ENCODE assay signal across 10 mouse cellular contexts in the genomic region with DNA sequence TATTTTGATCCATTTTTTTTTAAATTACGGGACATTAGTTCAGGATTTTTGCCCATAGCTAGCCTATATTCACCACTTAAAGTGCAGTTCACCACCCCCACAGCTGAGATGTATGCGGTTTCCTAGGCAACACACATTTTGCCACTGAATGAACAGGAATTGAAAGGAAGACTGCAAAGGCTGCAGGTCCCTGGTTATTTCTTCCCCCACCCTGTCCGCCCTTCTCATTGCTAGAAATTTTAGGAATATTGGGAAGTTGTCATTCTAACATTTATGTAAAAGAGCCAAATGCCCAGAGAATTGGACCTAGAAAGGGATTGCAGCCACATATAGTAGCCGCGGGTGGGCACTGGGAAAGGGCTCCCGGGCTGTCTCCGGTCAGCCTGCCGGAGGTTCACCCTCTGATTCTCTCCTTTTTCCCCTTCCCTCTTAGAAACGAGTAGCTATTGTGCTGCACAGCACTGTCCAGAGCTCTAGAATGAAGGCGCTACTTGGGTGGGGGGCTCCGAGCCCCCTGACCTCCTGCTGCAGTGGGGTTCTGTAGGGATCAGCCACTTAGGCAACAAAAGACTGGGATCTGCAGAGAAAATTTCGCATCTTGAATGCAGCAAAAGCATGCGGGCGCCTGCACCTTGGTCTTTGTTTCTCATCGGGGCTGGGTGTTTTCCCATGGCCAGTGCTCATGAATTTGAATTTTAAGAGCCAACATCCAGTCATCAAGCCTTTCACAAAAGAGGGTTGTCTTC. TPM values are rescaled to one million over a fixed set of nuclear protein-coding genes. Genes with fewer than 3 reads are reported as not detected.
DNase-seq lines count a peak whose midpoint lies in the region; ATAC-seq and TF ChIP-seq lines count a peak whose summit lies in the region.
"Had no signal": no experiment of that assay in that cellular context is flagged by ENCODE, and none has a peak within 500 bp of the region (broad histone marks: within the 10 kb centered on the region; RNA-seq: fewer than 3 reads in every experiment).

No protein-coding gene starts in this region.

- H3K4me2 ChIP-seq in intestine, embryonic 14.5 days (ENCODE audit: low read length): peak overlapping the region; percentile 39
- no peak overlapping the region for H3K4me2 ChIP-seq in intestine, postnatal 0 days (replicated peaks; ENCODE audit: low read depth)
- peak overlapping the region; percentile 85 for H3K4me2 ChIP-seq in forebrain, embryonic 12.5 days

- H3K27ac ChIP-seq in intestine, embryonic 14.5 days (ENCODE audit: low read depth): no peak overlapping the region
- no peak overlapping the region for H3K27ac ChIP-seq in intestine, postnatal 0 days (ENCODE audit: low read depth, low read length)
- peak overlapping the region; percentile 100 for H3K27ac ChIP-seq in forebrain, embryonic 12.5 days
- peak overlapping the region; percentile 99 for H3K27ac ChIP-seq in midbrain, embryonic 10.5 days (replicated peaks)

- 22% methylated on average over 15 of the region's 15 CpGs for WGBS in intestine, embryonic 14.5 days
- WGBS in intestine, postnatal 0 days: 48% methylated on average over 15 of the region's 15 CpGs
- 1% methylated on average over 15 of the region's 15 CpGs for WGBS in forebrain, embryonic 12.5 days
- WGBS in midbrain, embryonic 10.5 days: 2% methylated on average over 15 of the region's 15 CpGs

- ATAC-seq in intestine, embryonic 14.5 days (replicated peaks; ENCODE audit: low FRiP score, low TSS enrichment, low read depth): no peak
- no peak for ATAC-seq in intestine, postnatal 0 days
- ATAC-seq in forebrain, embryonic 12.5 days (ENCODE audit: low FRiP score): peak; percentile 31
- no peak for ATAC-seq in erythroid progenitor cell, adult 5-6 weeks (replicated peaks; ENCODE audit: low FRiP score, poor library complexity, severe bottlenecking)

- H3K36me3 ChIP-seq in intestine, embryonic 14.5 days (ENCODE audit: control insufficient read depth, insufficient read depth, low read length): no peaks in the 10 kb centered on the region
- H3K36me3 ChIP-seq in intestine, postnatal 0 days (ENCODE audit: control insufficient read depth, insufficient read depth): no peaks in the 10 kb centered on the region
- H3K36me3 ChIP-seq in forebrain, embryonic 12.5 days (replicated peaks): 0 out of 2 replicates have a peak, but pooled peaks cover 4% of the 10 kb centered on the region
- H3K36me3 ChIP-seq in midbrain, embryonic 10.5 days: peaks cover 9% of the 10 kb centered on the region

- H3K9me3 ChIP-seq in intestine, embryonic 14.5 days (ENCODE audit: control insufficient read depth, low read length): no peaks in the 10 kb centered on the region
- no peaks in the 10 kb centered on the region for H3K9me3 ChIP-seq in intestine, postnatal 0 days (ENCODE audit: control insufficient read depth)
- no peaks in the 10 kb centered on the region for H3K9me3 ChIP-seq in forebrain, embryonic 12.5 days
- H3K9me3 ChIP-seq in midbrain, embryonic 10.5 days (replicated peaks): no peaks in the 10 kb centered on the region

- H3K4me1 ChIP-seq in intestine, embryonic 14.5 days (replicated peaks; ENCODE audit: control insufficient read depth, insufficient read depth, low read length): peaks cover 34% of the 10 kb centered on the region
- H3K4me1 ChIP-seq in intestine, postnatal 0 days (replicated peaks; ENCODE audit: control insufficient read depth, insufficient read depth, low read length): no peaks in the 10 kb centered on the region
- peaks cover 53% of the 10 kb centered on the region for H3K4me1 ChIP-seq in forebrain, embryonic 12.5 days
- peaks cover 71% of the 10 kb centered on the region for H3K4me1 ChIP-seq in midbrain, embryonic 10.5 days

- H3K4me3 ChIP-seq in intestine, embryonic 14.5 days (ENCODE audit: low read depth, low read length): no peak overlapping the region
- no peak overlapping the region for H3K4me3 ChIP-seq in intestine, postnatal 0 days (ENCODE audit: low read depth, low read length)
- H3K4me3 ChIP-seq in forebrain, embryonic 12.5 days (replicated peaks): peak overlapping the region; percentile 88
- H3K4me3 ChIP-seq in midbrain, embryonic 10.5 days: peak overlapping the region; percentile 79

- H3K27me3 ChIP-seq in intestine, embryonic 14.5 days (replicated peaks; ENCODE audit: control insufficient read depth, insufficient read depth, low read length): peaks cover 13% of the 10 kb centered on the region; the same call in 1 of the 2 replicates
- H3K27me3 ChIP-seq in intestine, postnatal 0 days (replicated peaks; ENCODE audit: control insufficient read depth, insufficient read depth, low read length): peaks cover 21% of the 10 kb centered on the region
- H3K27me3 ChIP-seq in forebrain, embryonic 12.5 days: no peaks in the 10 kb centered on the region
- no peaks in the 10 kb centered on the region for H3K27me3 ChIP-seq in midbrain, embryonic 10.5 days (ENCODE audit: low read depth, poor library complexity, severe bottlenecking)

- TF ChIP-seq CTCF in intestine, postnatal 0 days (IDR thresholded peaks at IDR 0.05; ENCODE audit: low read depth): no peak

- 0 out of 2 replicates have a peak overlapping the region, but pooled peaks have one; percentile 22 for H3K9ac ChIP-seq in intestine, embryonic 14.5 days (ENCODE audit: low read length)
- no peak overlapping the region for H3K9ac ChIP-seq in intestine, postnatal 0 days (ENCODE audit: low read depth, low read length)
- peak overlapping the region; percentile 97 for H3K9ac ChIP-seq in forebrain, embryonic 12.5 days

- DNase-seq in intestine, embryonic 14.5 days (ENCODE audit: low spot score): peak; percentile 68
- peak; percentile 78 for DNase-seq in brain, adult 2 months (ENCODE audit: low read depth, low spot score)
- DNase-seq in midbrain, embryonic 10.5 days (ENCODE audit: low spot score): peak; percentile 86
- no peak for DNase-seq in c-Kit-positive CD71-positive TER-119-positive erythroid progenitor cells, embryonic 14.5 days (ENCODE audit: low spot score)
- no peak for DNase-seq in left cerebral cortex, adult 18-20 months (ENCODE audit: low spot score in 2 of 2)
- DNase-seq: kidney, postnatal 36 days had no signal

RNA-seq across cellular contexts. Expression of a gene that starts 3.2 kb away (rescaled TPM):
- polyA plus RNA-seq in intestine, embryonic 14.5 days (2014; fragmentation: Nextera tagmentation; extraction: Ambion mirVana): 35.5 and 41.5 TPM in 2 replicates
- polyA plus RNA-seq in intestine, postnatal 0 days (2015; fragmentation: Nextera tagmentation; extraction: Ambion mirVana): 14.1 and 15.4 TPM in 2 replicates
- 311 and 346 TPM in 2 replicates for polyA plus RNA-seq in forebrain, embryonic 12.5 days (2016; fragmentation: Nextera tagmentation; extraction: Ambion mirVana)
- polyA plus RNA-seq in midbrain, embryonic 10.5 days (2016; fragmentation: Nextera tagmentation; extraction: Ambion mirVana): 202 and 279 TPM in 2 replicates
- total RNA-seq in erythroid progenitor cell, adult 5-6 weeks (2015; ENCODE audit: low replicate concordance): not detected in 2 replicates
- total RNA-seq in erythroid progenitor cell, adult 5-6 weeks (2017; ENCODE audit: low replicate concordance): 1.4 TPM in 1 of 2 replicates, not detected in the other
- 100 to 1,000 TPM; 169 to 171 TPM for total RNA-seq in left cerebral cortex, adult 18-20 months (2021)
- total RNA-seq: common myeloid progenitor, adult 5-6 weeks had no signal

RNA-seq across cellular contexts. Expression of a gene that starts 29.3 kb away (rescaled TPM):
- 86.8 and 90.8 TPM in 2 replicates for polyA plus RNA-seq in intestine, embryonic 14.5 days (2014; fragmentation: Nextera tagmentation; extraction: Ambion mirVana)
- 62.8 and 69.8 TPM in 2 replicates for polyA plus RNA-seq in intestine, postnatal 0 days (2015; fragmentation: Nextera tagmentation; extraction: Ambion mirVana)
- polyA plus RNA-seq in forebrain, embryonic 12.5 days (2016; fragmentation: Nextera tagmentation; extraction: Ambion mirVana): 134 and 141 TPM in 2 replicates
- 122 and 124 TPM in 2 replicates for polyA plus RNA-seq in midbrain, embryonic 10.5 days (2016; fragmentation: Nextera tagmentation; extraction: Ambion mirVana)
- total RNA-seq in erythroid progenitor cell, adult 5-6 weeks (2015; ENCODE audit: low replicate concordance): 3.8 and 10.5 TPM in 2 replicates
- 4.4 and 36.2 TPM in 2 replicates for total RNA-seq in erythroid progenitor cell, adult 5-6 weeks (2017; ENCODE audit: low replicate concordance)
- total RNA-seq in left cerebral cortex, adult 18-20 months (2021): 10 to 100 TPM; 17.0 to 20.6 TPM

RNA-seq across cellular contexts. Expression of a gene that starts 55.7 kb away (rescaled TPM):
- 200 and 219 TPM in 2 replicates for polyA plus RNA-seq in intestine, embryonic 14.5 days (2014; fragmentation: Nextera tagmentation; extraction: Ambion mirVana)
- polyA plus RNA-seq in intestine, postnatal 0 days (2015; fragmentation: Nextera tagmentation; extraction: Ambion mirVana): 218 and 292 TPM in 2 replicates
- polyA plus RNA-seq in forebrain, embryonic 12.5 days (2016; fragmentation: Nextera tagmentation; extraction: Ambion mirVana): 397 and 403 TPM in 2 replicates
- 242 and 377 TPM in 2 replicates for polyA plus RNA-seq in midbrain, embryonic 10.5 days (2016; fragmentation: Nextera tagmentation; extraction: Ambion mirVana)
- total RNA-seq in erythroid progenitor cell, adult 5-6 weeks (2015; ENCODE audit: low replicate concordance): 27.7 and 29.6 TPM in 2 replicates
- total RNA-seq in erythroid progenitor cell, adult 5-6 weeks (2017; ENCODE audit: low replicate concordance): 27.4 and 38.5 TPM in 2 replicates
- total RNA-seq in left cerebral cortex, adult 18-20 months (2021): 100 to 1,000 TPM; 781 to 791 TPM

Comparison
In these comparisons a context has a peak if more than half of its experiments do, and no peak if none do; other contexts are left out.
1. DNase-seq: peak in intestine, embryonic 14.5 days (single experiment), brain, adult 2 months (single experiment) and midbrain, embryonic 10.5 days (single experiment); none in c-Kit-positive CD71-positive TER-119-positive erythroid progenitor cells, embryonic 14.5 days (single experiment) and left cerebral cortex, adult 18-20 months (0 of 2).
2. H3K27ac ChIP-seq: peak in forebrain, embryonic 12.5 days (single experiment) and midbrain, embryonic 10.5 days (single experiment); none in intestine, embryonic 14.5 days (single experiment) and intestine, postnatal 0 days (single experiment).
3. H3K4me3 ChIP-seq: peak in forebrain, embryonic 12.5 days (single experiment) and midbrain, embryonic 10.5 days (single experiment); none in intestine, embryonic 14.5 days (single experiment) and intestine, postnatal 0 days (single experiment).